Comparison of ENCODE assay signal across 9 mouse cellular contexts in genomic region chr2:173026688-173027131, GRCm38 (mm10). TPM values are rescaled to one million over a fixed set of nuclear protein-coding genes. Genes with fewer than 3 reads are reported as not detected.
DNase-seq lines count a peak whose midpoint lies in the region; ATAC-seq and TF ChIP-seq lines count a peak whose summit lies in the region.
"Had no signal": no experiment of that assay in that cellular context is flagged by ENCODE, and none has a peak within 500 bp of the region (broad histone marks: within the 10 kb centered on the region; RNA-seq: fewer than 3 reads in every experiment).

No protein-coding gene starts in this region.

- ATAC-seq in neural tube, embryonic 12.5 days (ENCODE audit: low FRiP score, low read depth), result no peak
- no peak for ATAC-seq in neural tube, embryonic 15.5 days (ENCODE audit: low FRiP score)
- 0 out of 2 replicates have a peak, but pooled peaks have one; percentile 10 for ATAC-seq in intestine, embryonic 14.5 days (replicated peaks; ENCODE audit: low FRiP score, low TSS enrichment, low read depth)

- no peak for TF ChIP-seq CTCF in kidney, adult 2 months (conservative IDR thresholded peaks at IDR 0.05; ENCODE audit: insufficient read depth, insufficient read length, low read depth, low read length)

- TF ChIP-seq POLR2A in kidney, adult 2 months (IDR thresholded peaks at IDR 0.05; ENCODE audit: low read depth, low read length), result no peak

- no peaks in the 10 kb centered on the region for H3K9me3 ChIP-seq in neural tube, embryonic 12.5 days
- H3K9me3 ChIP-seq in neural tube, embryonic 15.5 days (replicated peaks), result no peaks in the 10 kb centered on the region
- no peaks in the 10 kb centered on the region for H3K9me3 ChIP-seq in intestine, embryonic 14.5 days (ENCODE audit: control insufficient read depth, low read length)

- H3K4me3 ChIP-seq in neural tube, embryonic 12.5 days, result no peak overlapping the region
- no peak overlapping the region for H3K4me3 ChIP-seq in neural tube, embryonic 15.5 days (replicated peaks)
- H3K4me3 ChIP-seq in intestine, embryonic 14.5 days (ENCODE audit: low read depth, low read length), result no peak overlapping the region
- H3K4me3 ChIP-seq in kidney, adult 2 months (ENCODE audit: insufficient read depth, low read depth, low read length), result no peak overlapping the region

- peaks cover 52% of the 10 kb centered on the region for H3K36me3 ChIP-seq in neural tube, embryonic 12.5 days
- 0 out of 2 replicates have a peak, but pooled peaks cover 8% of the 10 kb centered on the region for H3K36me3 ChIP-seq in neural tube, embryonic 15.5 days
- peaks cover 30% of the 10 kb centered on the region for H3K36me3 ChIP-seq in intestine, embryonic 14.5 days (ENCODE audit: control insufficient read depth, insufficient read depth, low read length)
- H3K36me3 ChIP-seq in kidney, adult 2 months (ENCODE audit: control insufficient read depth, insufficient read depth, low read length), result no peaks in the 10 kb centered on the region

- H3K4me2 ChIP-seq in neural tube, embryonic 12.5 days (replicated peaks), result no peak overlapping the region
- no peak overlapping the region for H3K4me2 ChIP-seq in neural tube, embryonic 15.5 days
- H3K4me2 ChIP-seq in intestine, embryonic 14.5 days (ENCODE audit: low read length), result no peak overlapping the region

- H3K27ac ChIP-seq in neural tube, embryonic 12.5 days, result no peak overlapping the region
- no peak overlapping the region for H3K27ac ChIP-seq in neural tube, embryonic 15.5 days (replicated peaks)
- H3K27ac ChIP-seq in intestine, embryonic 14.5 days (ENCODE audit: low read depth), result no peak overlapping the region
- no peak overlapping the region for H3K27ac ChIP-seq in kidney, adult 2 months (ENCODE audit: insufficient read depth, low read depth, low read length)

- no peaks in the 10 kb centered on the region for H3K27me3 ChIP-seq in neural tube, embryonic 12.5 days (replicated peaks)
- H3K27me3 ChIP-seq in neural tube, embryonic 15.5 days (replicated peaks), result no peaks in the 10 kb centered on the region
- H3K27me3 ChIP-seq in intestine, embryonic 14.5 days (replicated peaks; ENCODE audit: control insufficient read depth, insufficient read depth, low read length), result no peaks in the 10 kb centered on the region
- no peaks in the 10 kb centered on the region for H3K27me3 ChIP-seq in kidney, adult 2 months (replicated peaks; ENCODE audit: control insufficient read depth, insufficient read depth, low read length)

- WGBS in neural tube, embryonic 12.5 days, result 92% methylated on average over 3 of the region's 3 CpGs
- WGBS in neural tube, embryonic 15.5 days, result 73% methylated on average over 3 of the region's 3 CpGs
- 54% methylated on average over 3 of the region's 3 CpGs for WGBS in intestine, embryonic 14.5 days
- 82% methylated on average over 3 of the region's 3 CpGs for WGBS in kidney, adult 2 months

- H3K4me1 ChIP-seq in neural tube, embryonic 12.5 days, result peaks cover 48% of the 10 kb centered on the region
- H3K4me1 ChIP-seq in neural tube, embryonic 15.5 days, result peaks cover 50% of the 10 kb centered on the region
- peaks cover 26% of the 10 kb centered on the region for H3K4me1 ChIP-seq in intestine, embryonic 14.5 days (replicated peaks; ENCODE audit: control insufficient read depth, insufficient read depth, low read length)
- no peaks in the 10 kb centered on the region; the same call in 1 of the 2 replicates for H3K4me1 ChIP-seq in kidney, adult 2 months (ENCODE audit: control insufficient read depth, insufficient read depth, low read length)

- H3K9ac ChIP-seq in neural tube, embryonic 12.5 days, result 0 out of 2 replicates have a peak overlapping the region, but pooled peaks have one; percentile 1
- no peak overlapping the region for H3K9ac ChIP-seq in neural tube, embryonic 15.5 days (replicated peaks)
- H3K9ac ChIP-seq in intestine, embryonic 14.5 days (ENCODE audit: low read length), result no peak overlapping the region

- no peak for DNase-seq in intestine, embryonic 14.5 days (ENCODE audit: low spot score)
- DNase-seq in lung, postnatal 36 days, result peak; percentile 62
- peak; percentile 85 for DNase-seq in thymus, postnatal 25 days
- DNase-seq in adrenal gland, postnatal 10 days, result no peak
- no peak for DNase-seq in kidney, adult 2 months
- no peak for DNase-seq in embryo, embryonic 10 days (ENCODE audit: low spot score)

RNA-seq across cellular contexts. Expression of gene Rbm38, which starts 6.4 kb away (rescaled TPM):
- 48.2 and 52.0 TPM in 2 replicates for polyA plus RNA-seq in neural tube, embryonic 12.5 days (2016; fragmentation: Nextera tagmentation; extraction: Ambion mirVana)
- 11.5 and 22.7 TPM in 2 replicates for polyA plus RNA-seq in neural tube, embryonic 15.5 days (2015; fragmentation: Nextera tagmentation; extraction: Ambion mirVana)
- 49.4 and 53.0 TPM in 2 replicates for polyA plus RNA-seq in intestine, embryonic 14.5 days (2014; fragmentation: Nextera tagmentation; extraction: Ambion mirVana)
- total RNA-seq in adrenal gland, postnatal 10 days (2021), result 10 to 100 TPM; 25.3 to 39.6 TPM
- 19.9 and 37.9 TPM in 2 replicates for polyA plus RNA-seq in kidney, adult 2 months (2012; rRNA removed)

RNA-seq across cellular contexts. Expression of gene Rae1, which starts 26.8 kb away (rescaled TPM):
- polyA plus RNA-seq in neural tube, embryonic 12.5 days (2016; fragmentation: Nextera tagmentation; extraction: Ambion mirVana), result 120 and 123 TPM in 2 replicates
- polyA plus RNA-seq in neural tube, embryonic 15.5 days (2015; fragmentation: Nextera tagmentation; extraction: Ambion mirVana), result 109 and 117 TPM in 2 replicates
- 143 and 150 TPM in 2 replicates for polyA plus RNA-seq in intestine, embryonic 14.5 days (2014; fragmentation: Nextera tagmentation; extraction: Ambion mirVana)
- total RNA-seq in adrenal gland, postnatal 10 days (2021), result 10 to 100 TPM; 51.6 to 54.8 TPM
- polyA plus RNA-seq in kidney, adult 2 months (2012; rRNA removed), result 53.8 and 56.7 TPM in 2 replicates

RNA-seq across cellular contexts. Expression of gene Spo11, which starts 49.2 kb away (rescaled TPM):
- 0.22 and 0.27 TPM in 2 replicates for polyA plus RNA-seq in neural tube, embryonic 12.5 days (2016; fragmentation: Nextera tagmentation; extraction: Ambion mirVana)
- polyA plus RNA-seq in neural tube, embryonic 15.5 days (2015; fragmentation: Nextera tagmentation; extraction: Ambion mirVana), result 0.44 and 1.1 TPM in 2 replicates
- polyA plus RNA-seq in intestine, embryonic 14.5 days (2014; fragmentation: Nextera tagmentation; extraction: Ambion mirVana), result 0.04 TPM in 1 of 2 replicates, not detected in the other
- total RNA-seq in adrenal gland, postnatal 10 days (2021), result not detected
- 0.14 and 0.17 TPM in 2 replicates for polyA plus RNA-seq in kidney, adult 2 months (2012; rRNA removed)
- total RNA-seq: layer of hippocampus, adult 18-20 months had no signal

Comparison
In these comparisons a context has a peak if more than half of its experiments do, and no peak if none do; other contexts are left out.
1. DNase-seq: peak in lung, postnatal 36 days (single experiment) and thymus, postnatal 25 days (single experiment); none in intestine, embryonic 14.5 days (single experiment), adrenal gland, postnatal 10 days (single experiment), kidney, adult 2 months (single experiment) and embryo, embryonic 10 days (single experiment).